Mouse (Mus musculus) R1 (cell line): Measurements from ENCODE around the gene Ism2.

ENCODE experiments used
- DNase-seq: peaks from one replicate; pipeline ENCODE4 v3.0.0-alpha.2; 2018; ENCODE audit warnings: low read depth, low spot score

The Ism2 gene

DNA sequence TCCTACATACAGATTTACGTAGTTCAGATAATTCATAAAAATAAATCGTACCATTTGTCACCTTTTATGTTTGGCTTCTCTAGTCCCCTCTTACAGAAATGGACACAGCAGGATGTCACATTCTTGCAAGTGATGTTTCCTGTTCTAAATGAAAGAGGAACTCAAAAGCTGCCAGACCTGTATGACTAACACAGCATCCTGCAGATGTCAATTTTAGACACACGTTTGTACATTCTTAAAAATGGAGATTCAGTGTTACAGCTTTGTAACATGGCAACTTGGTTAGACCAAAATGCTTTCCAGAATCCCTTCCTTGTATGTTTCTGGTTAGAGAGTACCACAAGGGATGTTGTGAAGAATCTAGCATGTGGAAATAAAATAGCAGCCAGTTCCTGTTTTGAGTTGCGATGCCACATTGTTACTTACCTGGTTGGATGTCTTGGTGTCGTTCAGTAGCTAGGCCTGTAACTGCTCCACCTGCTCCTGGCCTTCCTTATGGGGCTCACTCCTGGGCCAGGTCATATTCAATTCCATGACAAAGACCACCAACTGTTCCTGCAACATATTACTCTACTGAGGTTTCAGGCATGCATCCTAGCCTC lies 62.5 kb downstream of the Ism2 start:
- DNase-seq = peak; percentile 22

- DNase-seq = no peak
Measured at GRCm38 (mm10) chr12:87230379-87230895, 69.1 kb downstream of the Ism2 start.

- DNase-seq = no peak
Measured at GRCm38 (mm10) chr12:87229633-87230032, 69.9 kb downstream of the Ism2 start.
